Mouse (Mus musculus): ENCODE results near the gene Btbd35f26. TPM values are rescaled to one million over a fixed set of nuclear protein-coding genes. Genes with fewer than 3 reads are reported as not detected.
"Not testable (repeated sequence)": the region's sequence is repeated elsewhere in the genome, so short reads cannot be mapped to it uniquely, and the experiment has no call there.

The Btbd35f26 gene
- not detected for total RNA-seq (2021)
- long read RNA-seq, experiment 1: 0 reads
- long read RNA-seq, experiment 2: 0 reads

- not testable (repeated sequence) for DNase-seq
Observed at GRCm38 (mm10) chrX:31336154-31336553, at the start of gene Btbd35f26. Btbd35f26 (plus strand) TSS chrX:31336454.

- peak in 1 of 2 experiments; percentile 5 for DNase-seq
Observed at GRCm38 (mm10) chrX:31341924-31342323, 5.7 kb downstream of the Btbd35f26 start.

GRCm38 (mm10) chrX:31383818-31384217 is 47.6 kb downstream of the Btbd35f26 start, which contains the start of gene Btbd35f19:
Btbd35f19 (minus strand) TSS chrX:31383918.
- DNase-seq: not testable (repeated sequence)

Other genes starting within 250 kb of the Btbd35f26 start
- not detected for gene Btbd35f29, start 218.8 kb upstream of the Btbd35f26 start, total RNA-seq (2021)
- not detected for gene Spin2f, start 82.6 kb upstream of the Btbd35f26 start, total RNA-seq (2021)
- not detected for gene Btbd35f19, start 47.5 kb downstream of the Btbd35f26 start, total RNA-seq (2021)
- not detected for gene Gm21883, start 237.8 kb downstream of the Btbd35f26 start, total RNA-seq (2021)